Mouse (Mus musculus) midbrain, embryonic 14.5 days (tissue): ENCODE data around the gene Mapkapk2. TPM values are rescaled to one million over a fixed set of nuclear protein-coding genes. Genes with fewer than 3 reads are reported as not detected.

Source experiments
- ATAC-seq: fragments of 200-750 bp; cut with Nextera tagmentation; 2 replicates; pipeline ENCODE4 v1.8.0; 2017; ENCODE audit warnings: moderate number of reproducible peaks, moderate library complexity; ENCODE audit not compliant: low FRiP score, low TSS enrichment
- DNase-seq: peaks from one replicate; pipeline ENCODE4 v3.0.0-alpha.2; 2015
- H3K27ac ChIP-seq: fragments of 300-500 bp; sonication (generic); replicated peaks from 2 replicates; pipeline ENCODE4 v1.5.1; 2014; ENCODE audit warnings: mild to moderate bottlenecking, low read depth, low read length, moderate library complexity
- H3K27me3 ChIP-seq: fragments of 300-500 bp; sonication (generic); 2 replicates; pipeline ENCODE4 v1.6.1; 2014; ENCODE audit warnings: low read length, control low read depth, mixed read lengths; ENCODE audit not compliant: control insufficient read depth, insufficient read depth
- H3K36me3 ChIP-seq: fragments of 300-500 bp; sonication (generic); 2 replicates; pipeline ENCODE4 v1.6.1; 2014; ENCODE audit warnings: low read length, control low read depth; ENCODE audit not compliant: control insufficient read depth, insufficient read depth
- H3K4me1 ChIP-seq: fragments of 300-500 bp; sonication (generic); 2 replicates; pipeline ENCODE4 v1.6.1; 2014; ENCODE audit warnings: mild to moderate bottlenecking, antibody characterized with exemption, low read length, control low read depth; ENCODE audit not compliant: control insufficient read depth, insufficient read depth
- H3K4me2 ChIP-seq: fragments of 300-500 bp; sonication (generic); 2 replicates; pipeline ENCODE4 v1.6.1; 2014; ENCODE audit warnings: mild to moderate bottlenecking, low read length, moderate library complexity
- H3K4me3 ChIP-seq: fragments of 300-500 bp; sonication (generic); replicated peaks from 2 replicates; pipeline ENCODE4 v1.5.1; 2014; ENCODE audit warnings: low read depth, low read length
- H3K9ac ChIP-seq: fragments of 300-500 bp; sonication (generic); replicated peaks from 2 replicates; pipeline ENCODE4 v1.6.1; 2014; ENCODE audit warnings: mild to moderate bottlenecking, low read length, moderate library complexity
- H3K9me3 ChIP-seq: fragments of 300-500 bp; sonication (generic); 2 replicates; pipeline ENCODE4 v1.6.1; 2016; ENCODE audit warnings: low read length, control low read depth, mixed read lengths; ENCODE audit not compliant: control insufficient read depth
- WGBS: fragments of 180-500 bp; shearing (Covaris S2); extraction: QIAGEN DNeasy Blood & Tissue Kit; methylation state at CpG from one replicate; pipeline ENCODE4 v1.1.7; 2014; 5-methylcytosine and 5-hydroxymethylcytosine counted together
- polyA plus RNA-seq: library from polyadenylated mRNA; unstranded; fragments of >200 nt; fragmentation: Nextera tagmentation; extraction: Ambion mirVana; gene quantifications from 2 replicates; pipeline ENCODE4 v1.2.1, GENCODE M21; 2014

Gene Mapkapk2
- polyA plus RNA-seq, 1 experiment from 2014 or later = 35.0 TPM

DNA sequence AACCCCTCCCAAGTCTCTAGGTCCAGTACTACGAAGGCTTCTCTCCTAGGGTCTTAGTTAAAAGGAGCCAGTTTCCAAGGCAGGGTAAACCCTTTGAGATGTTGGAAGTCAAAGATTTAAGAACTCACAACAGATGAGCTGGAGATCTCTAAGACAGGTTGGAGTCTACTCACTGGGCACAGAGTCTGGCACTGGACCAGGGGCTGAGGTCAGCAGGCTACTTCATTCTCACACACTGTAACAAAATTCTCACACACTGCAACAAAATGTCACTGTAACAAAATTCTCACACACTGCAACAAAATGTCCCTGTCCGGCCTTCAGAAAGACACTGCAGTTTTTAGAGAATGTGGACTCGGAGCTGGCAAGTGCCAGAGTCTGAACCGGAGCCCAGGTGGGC lies 54.0 kb downstream of the Mapkapk2 start:
- H3K4me3 ChIP-seq = no peak overlapping the region
- ATAC-seq (no peak), DNase-seq (no peak)
- no peak overlapping the region for H3K27ac ChIP-seq
- WGBS = 88% methylated on average over 4 of the region's 4 CpGs
- H3K36me3 ChIP-seq = no peaks in the 10 kb centered on the region
- H3K4me1 ChIP-seq = no peaks in the 10 kb centered on the region
- H3K9ac ChIP-seq = no peak overlapping the region
- H3K27me3 ChIP-seq = no peaks in the 10 kb centered on the region
- no peak overlapping the region for H3K4me2 ChIP-seq
- H3K9me3 ChIP-seq = no peaks in the 10 kb centered on the region

- H3K4me1 ChIP-seq = no peaks in the 10 kb centered on the region
- no peaks in the 10 kb centered on the region for H3K27me3 ChIP-seq
- no peak overlapping the region for H3K4me2 ChIP-seq
- no peak overlapping the region for H3K9ac ChIP-seq
- ATAC-seq (no peak), DNase-seq (no peak)
- H3K9me3 ChIP-seq = peaks cover under 1% of the 10 kb centered on the region; the same call in 1 of the 2 replicates
- no peaks in the 10 kb centered on the region for H3K36me3 ChIP-seq
- H3K4me3 ChIP-seq = no peak overlapping the region
- 89% methylated on average over 3 of the region's 3 CpGs for WGBS
- no peak overlapping the region for H3K27ac ChIP-seq
Measured at GRCm38 (mm10) chr1:131042721-131043120, 54.9 kb downstream of the Mapkapk2 start.

- peaks cover 5% of the 10 kb centered on the region; the same call in 1 of the 2 replicates for H3K9me3 ChIP-seq
- DNase-seq (no peak), ATAC-seq (no peak)
- H3K4me2 ChIP-seq = no peak overlapping the region
- H3K9ac ChIP-seq = no peak overlapping the region
- H3K36me3 ChIP-seq = no peaks in the 10 kb centered on the region
- no peaks in the 10 kb centered on the region for H3K27me3 ChIP-seq
- H3K27ac ChIP-seq = no peak overlapping the region
- 60% methylated on average over 2 of the region's 2 CpGs for WGBS
- no peak overlapping the region for H3K4me3 ChIP-seq
- H3K4me1 ChIP-seq = no peaks in the 10 kb centered on the region
Measured at GRCm38 (mm10) chr1:131042263-131042662, 55.4 kb downstream of the Mapkapk2 start.

- H3K4me2 ChIP-seq = no peak overlapping the region
- H3K27me3 ChIP-seq = no peaks in the 10 kb centered on the region
- WGBS = 94% methylated on average over 5 of the region's 5 CpGs
- no peak overlapping the region for H3K9ac ChIP-seq
- ATAC-seq (no peak), DNase-seq (no peak)
- H3K4me1 ChIP-seq = no peaks in the 10 kb centered on the region
- no peak overlapping the region for H3K4me3 ChIP-seq
- H3K36me3 ChIP-seq = no peaks in the 10 kb centered on the region
- peaks cover 7% of the 10 kb centered on the region; the same call in 1 of the 2 replicates for H3K9me3 ChIP-seq
- H3K27ac ChIP-seq = no peak overlapping the region
Measured at GRCm38 (mm10) chr1:131039479-131039878, 58.1 kb downstream of the Mapkapk2 start.

DNA sequence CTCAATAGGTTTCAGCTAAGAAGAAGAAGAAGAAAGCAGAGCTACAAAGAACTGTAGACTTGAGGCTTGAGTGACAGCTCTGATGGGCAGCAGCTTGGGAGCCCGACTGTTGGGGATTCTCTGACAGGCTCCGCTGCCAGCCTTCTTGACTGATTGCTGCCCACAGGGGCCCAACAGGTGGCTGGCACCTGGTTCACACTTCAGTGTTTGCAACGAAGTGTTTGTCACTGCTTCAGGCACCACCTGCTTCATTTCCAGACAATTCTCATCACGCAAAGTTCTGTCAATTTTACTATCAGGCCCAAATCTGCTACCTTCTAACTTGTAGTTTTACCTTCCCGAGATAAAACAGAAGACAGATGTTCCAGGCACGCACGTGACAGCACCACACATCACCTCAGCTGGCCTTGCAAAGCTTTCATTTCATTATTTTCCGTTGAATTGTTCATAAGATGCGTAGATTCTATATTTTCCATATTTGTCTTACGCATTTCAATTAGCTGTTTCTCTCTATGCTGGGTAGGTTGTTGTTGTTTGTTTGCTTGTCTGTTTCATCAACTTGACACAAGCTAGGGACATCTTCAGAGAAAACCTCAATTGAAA lies 59.1 kb downstream of the Mapkapk2 start:
- Histone ChIP-seq H3K27me3 (no peaks in the 10 kb centered on the region), H3K9me3 (peaks cover 7% of the 10 kb centered on the region; the same call in 1 of the 2 replicates), H3K9ac (no peak overlapping the region), H3K4me2 (no peak overlapping the region), H3K27ac (no peak overlapping the region), H3K4me1 (no peaks in the 10 kb centered on the region), H3K4me3 (no peak overlapping the region), H3K36me3 (no peaks in the 10 kb centered on the region)
- no peak for ATAC-seq
- no peak for DNase-seq
- 94% methylated on average over 10 of the region's 10 CpGs for WGBS

DNA sequence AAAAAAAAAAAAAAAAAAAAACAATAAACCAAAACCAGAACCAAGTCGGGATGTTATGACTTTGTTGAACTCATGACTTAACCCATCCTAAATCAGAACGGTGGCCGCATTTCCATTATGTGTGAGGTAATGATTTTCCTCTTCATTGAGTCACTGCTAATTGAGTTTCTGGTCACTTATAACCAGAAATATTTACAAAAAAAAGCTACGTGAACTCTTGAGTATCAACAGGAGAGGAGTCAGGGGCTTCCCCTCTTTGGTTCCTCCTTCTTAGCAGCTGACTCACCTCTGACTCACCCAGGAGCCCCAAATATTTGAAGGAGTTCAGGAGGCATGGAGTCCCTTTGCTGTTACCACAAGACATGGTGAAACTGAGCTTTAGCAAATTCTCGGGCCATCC lies 59.6 kb downstream of the Mapkapk2 start:
- 94% methylated on average over 5 of the region's 5 CpGs for WGBS
- H3K27ac ChIP-seq = no peak overlapping the region
- no peak for ATAC-seq

GRCm38 (mm10) chr1:131031267-131031666 lies 66.4 kb downstream of the Mapkapk2 start:
- H3K27ac ChIP-seq = no peak overlapping the region
- H3K9me3 ChIP-seq = no peaks in the 10 kb centered on the region
- no peaks in the 10 kb centered on the region for H3K36me3 ChIP-seq
- H3K9ac ChIP-seq = no peak overlapping the region
- H3K4me2 ChIP-seq = no peak overlapping the region
- DNase-seq (no peak), ATAC-seq (no peak)
- H3K4me3 ChIP-seq = no peak overlapping the region
- H3K27me3 ChIP-seq = no peaks in the 10 kb centered on the region
- no peaks in the 10 kb centered on the region for H3K4me1 ChIP-seq
- WGBS = 61% methylated on average over 3 of the region's 3 CpGs

More for the DNA sequence above, 59.6 kb downstream of the Mapkapk2 start:
- H3K36me3 ChIP-seq = no peaks in the 10 kb centered on the region
- no peak overlapping the region for H3K4me3 ChIP-seq
- no peaks in the 10 kb centered on the region for H3K4me1 ChIP-seq
- no peak overlapping the region for H3K9ac ChIP-seq
- H3K4me2 ChIP-seq = no peak overlapping the region
- peaks cover 7% of the 10 kb centered on the region; the same call in 1 of the 2 replicates for H3K9me3 ChIP-seq
- no peaks in the 10 kb centered on the region for H3K27me3 ChIP-seq
- no peak for DNase-seq

DNA sequence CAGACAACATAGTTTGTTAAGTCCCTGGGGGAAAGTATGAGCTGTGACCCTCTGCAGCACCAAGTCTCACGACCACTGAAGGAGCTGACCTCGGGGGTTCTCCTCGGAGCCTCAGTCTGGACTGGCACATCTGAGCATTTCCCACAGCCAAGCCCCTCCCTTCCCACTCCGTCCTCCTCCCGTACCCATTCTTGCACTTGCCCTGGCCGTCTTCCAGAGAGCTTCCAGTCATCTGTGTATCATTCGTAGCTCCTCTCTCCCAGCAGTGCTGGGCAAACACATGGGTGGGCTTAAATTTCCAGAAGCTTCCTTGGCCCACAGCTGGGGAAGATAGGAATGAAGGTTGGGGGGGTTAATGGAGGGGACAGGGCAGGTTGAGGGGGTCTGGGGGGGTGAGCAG lies 67.4 kb downstream of the Mapkapk2 start:
- Histone ChIP-seq H3K4me3 (no peak overlapping the region), H3K27me3 (no peaks in the 10 kb centered on the region), H3K9ac (no peak overlapping the region), H3K9me3 (no peaks in the 10 kb centered on the region), H3K36me3 (no peaks in the 10 kb centered on the region), H3K4me2 (no peak overlapping the region), H3K4me1 (no peaks in the 10 kb centered on the region), H3K27ac (no peak overlapping the region)
- 71% methylated on average over 7 of the region's 7 CpGs for WGBS
- DNase-seq = no peak
- ATAC-seq = no peak

GRCm38 (mm10) chr1:131029215-131029614 lies 68.4 kb downstream of the Mapkapk2 start:
- H3K4me1 ChIP-seq = no peaks in the 10 kb centered on the region
- no peak overlapping the region for H3K9ac ChIP-seq
- 93% methylated on average over 3 of the region's 3 CpGs for WGBS
- no peak overlapping the region for H3K4me2 ChIP-seq
- ATAC-seq = no peak
- DNase-seq = no peak
- H3K36me3 ChIP-seq = no peaks in the 10 kb centered on the region
- no peaks in the 10 kb centered on the region for H3K27me3 ChIP-seq
- H3K9me3 ChIP-seq = no peaks in the 10 kb centered on the region
- no peak overlapping the region for H3K27ac ChIP-seq
- no peak overlapping the region for H3K4me3 ChIP-seq
